Mouse (Mus musculus) MEL (cell line): ENCODE measurements around the gene Prtn3. TPM values are rescaled to one million over a fixed set of nuclear protein-coding genes. Genes with fewer than 3 reads are reported as not detected.

Source experiments
- DNase-seq: peaks from one replicate; pipeline ENCODE4 v3.0.0; 2011; ENCODE audit warnings: low read depth, low spot score
- H3K27ac ChIP-seq: 2 replicates; pipeline ENCODE4 v1.5.1; 2012; ENCODE audit warnings: low read depth, mild to moderate bottlenecking, control low read depth, low read length, moderate library complexity; ENCODE audit not compliant: control insufficient read depth
- H3K27me3 ChIP-seq, 2 experiments: fragments of 150-350 bp in 1 of 2; sonication (generic) in 1 of 2; 2 replicates each; pipeline ENCODE4 v1.6.1; 2012; ENCODE audit warnings: low read length in 2 of 2, mild to moderate bottlenecking in 2 of 2, improper control_type of control experiment in 1 of 2, moderate library complexity in 1 of 2; ENCODE audit not compliant: insufficient read depth in 2 of 2, control insufficient read depth in 1 of 2
- H3K36me3 ChIP-seq, 2 experiments: 2 replicates each; pipeline ENCODE4 v1.6.1; 2012 to 2014; ENCODE audit warnings: low read length in 2 of 2, improper control_type of control experiment in 1 of 2, inconsistent platforms in 1 of 2, mild to moderate bottlenecking in 1 of 2; ENCODE audit not compliant: insufficient read depth in 2 of 2, control insufficient read depth in 1 of 2
- H3K4me1 ChIP-seq, 2 experiments: fragments of 150-350 bp in 1 of 2; sonication (generic) in 1 of 2; 2 replicates each; pipeline ENCODE4 v1.6.1; 2012; ENCODE audit warnings: low read length in 2 of 2, improper control_type of control experiment in 1 of 2, mild to moderate bottlenecking in 1 of 2; ENCODE audit not compliant: insufficient read depth in 2 of 2, control insufficient read depth in 1 of 2
- H3K4me3 ChIP-seq, 2 experiments: fragments of 150-350 bp in 1 of 2; sonication (generic) in 1 of 2; 2 replicates each; pipeline ENCODE4 v1.5.1; 2012; ENCODE audit warnings: low read depth in 2 of 2, low read length in 2 of 2, mild to moderate bottlenecking in 2 of 2, moderate library complexity in 2 of 2, control low read depth in 1 of 2, improper control_type of control experiment in 1 of 2; ENCODE audit not compliant: control insufficient read depth in 1 of 2, insufficient read depth in 1 of 2
- H3K79me2 ChIP-seq: 2 replicates; pipeline ENCODE4 v1.6.1; 2012; ENCODE audit warnings: mild to moderate bottlenecking, low read length, moderate library complexity; ENCODE audit not compliant: control insufficient read depth, poor library complexity, insufficient read depth
- H3K9ac ChIP-seq: 2 replicates; pipeline ENCODE4 v1.6.1; 2012; ENCODE audit warnings: low read depth, mild to moderate bottlenecking, control low read depth, low read length, moderate library complexity; ENCODE audit not compliant: control insufficient read depth, poor library complexity, severe bottlenecking
- H3K9me3 ChIP-seq: fragments of 150-350 bp; sonication (generic); replicated peaks from 2 replicates; pipeline ENCODE4 v1.6.1; 2012; ENCODE audit warnings: mild to moderate bottlenecking, low read length, improper control_type of control experiment, moderate library complexity; ENCODE audit not compliant: insufficient read depth
- BHLHE40 ChIP-seq: IDR thresholded peaks from 2 replicates; pipeline ENCODE4 v1.6.1; 2012; ENCODE audit warnings: low read depth, mild to moderate bottlenecking, inconsistent platforms, low read length, improper control_type of control experiment, borderline replicate concordance
- CHD1 ChIP-seq: IDR thresholded peaks from 2 replicates; pipeline ENCODE4 v1.6.1; 2012; ENCODE audit warnings: low read depth, mild to moderate bottlenecking, inconsistent platforms, low read length, improper control_type of control experiment
- CHD2 ChIP-seq: IDR thresholded peaks from 2 replicates; pipeline ENCODE4 v1.6.1; 2011; ENCODE audit warnings: low read length, improper control_type of control experiment
- EP300 ChIP-seq, 2 experiments: IDR thresholded peaks; 2 replicates each; pipeline ENCODE4 v1.6.1; 2011; ENCODE audit warnings: improper control_type of control experiment in 2 of 2, low read length in 2 of 2, low read depth in 1 of 2, mild to moderate bottlenecking in 1 of 2
- ETS1 ChIP-seq: IDR thresholded peaks from 2 replicates; pipeline ENCODE4 v1.6.1; 2012; ENCODE audit warnings: low read depth, mild to moderate bottlenecking, inconsistent platforms, low read length, improper control_type of control experiment, moderate library complexity
- GATA1 ChIP-seq: IDR thresholded peaks from 2 replicates; pipeline ENCODE4 v1.6.1; 2011; ENCODE audit warnings: low read depth, low read length, improper control_type of control experiment
- JUND ChIP-seq: IDR thresholded peaks from 2 replicates; pipeline ENCODE4 v1.6.1; 2011; ENCODE audit warnings: low read depth, mild to moderate bottlenecking, improper control_type of control experiment, low read length
- MXI1 ChIP-seq: IDR thresholded peaks from 2 replicates; pipeline ENCODE4 v1.6.1; 2011; ENCODE audit warnings: mild to moderate bottlenecking, low read depth, low read length, improper control_type of control experiment
- MYC ChIP-seq: IDR thresholded peaks from 2 replicates; pipeline ENCODE4 v1.6.1; 2011; ENCODE audit warnings: low read depth, mild to moderate bottlenecking, low read length, improper control_type of control experiment, moderate library complexity
- NRF1 ChIP-seq: IDR thresholded peaks from 2 replicates; pipeline ENCODE4 v1.6.1; 2014; ENCODE audit warnings: low read depth, mild to moderate bottlenecking, inconsistent platforms, low read length, improper control_type of control experiment, moderate library complexity; ENCODE audit not compliant: poor library complexity, insufficient read depth, severe bottlenecking
- POLR2A ChIP-seq, 2 experiments: IDR thresholded peaks; 2 replicates each; pipeline ENCODE4 v1.6.1; 2011 to 2012; ENCODE audit warnings: low read length in 2 of 2, mild to moderate bottlenecking in 2 of 2, control low read depth in 1 of 2, improper control_type of control experiment in 1 of 2, low read depth in 1 of 2, moderate library complexity in 1 of 2; ENCODE audit not compliant: control insufficient read depth in 1 of 2, insufficient read depth in 1 of 2, poor library complexity in 1 of 2
- POLR2AphosphoS5 ChIP-seq: IDR thresholded peaks from 2 replicates; pipeline ENCODE4 v1.6.1; 2012; ENCODE audit warnings: low read depth, borderline replicate concordance, mild to moderate bottlenecking, inconsistent platforms, low read length, moderate library complexity, mixed read lengths
- RAD21 ChIP-seq: IDR thresholded peaks from 2 replicates; pipeline ENCODE4 v1.6.1; 2011; ENCODE audit warnings: mild to moderate bottlenecking, low read depth, low read length, improper control_type of control experiment
- RCOR1 ChIP-seq: IDR thresholded peaks from 2 replicates; pipeline ENCODE4 v1.6.1; 2012; ENCODE audit warnings: low read depth, mild to moderate bottlenecking, inconsistent platforms, low read length, improper control_type of control experiment
- SIN3A ChIP-seq: IDR thresholded peaks from 2 replicates; pipeline ENCODE4 v1.6.1; 2012; ENCODE audit warnings: low read length, improper control_type of control experiment, inconsistent platforms
- SMC3 ChIP-seq: IDR thresholded peaks from 2 replicates; pipeline ENCODE4 v1.6.1; 2011; ENCODE audit warnings: low read depth, low read length, improper control_type of control experiment
- TAL1 ChIP-seq: IDR thresholded peaks from 2 replicates; pipeline ENCODE4 v1.6.1; 2012; ENCODE audit warnings: mild to moderate bottlenecking, inconsistent platforms, low read length, moderate library complexity, mixed read lengths
- USF1 ChIP-seq: IDR thresholded peaks from 2 replicates; pipeline ENCODE4 v1.6.1; 2014; ENCODE audit warnings: low read depth, mild to moderate bottlenecking, inconsistent platforms, low read length, improper control_type of control experiment, moderate library complexity
- ZMIZ1 ChIP-seq: IDR thresholded peaks from 2 replicates; pipeline ENCODE4 v1.6.1; 2012; ENCODE audit warnings: low read depth, mild to moderate bottlenecking, inconsistent platforms, low read length, improper control_type of control experiment, moderate library complexity
- polyA plus RNA-seq, 2 experiments: library from polyadenylated mRNA; stranded (reverse) in 1 of 2; unstranded in 1 of 2; fragments of >175 nt in 1 of 2; fragments of >200 nt in 1 of 2; gene quantifications; 2 replicates each; pipeline versions ENCODE4 v1.2.1 to v1.2.4; 2012; ENCODE audit warnings: low replicate concordance in 2 of 2, low read depth in 1 of 2; ENCODE audit not compliant: insufficient read length in 2 of 2, insufficient read depth in 1 of 2, missing spikeins in 1 of 2
- total RNA-seq: library from RNA; depleted of rRNA; stranded (reverse); fragments of 300-350 nt; gene quantifications from 2 replicates; pipeline ENCODE4 v1.2.3, GENCODE M21; 2012

Prtn3 gene
- total and polyA plus RNA-seq, 3 experiments: 11.2 to 31.5 TPM; not detected in 1

DNA sequence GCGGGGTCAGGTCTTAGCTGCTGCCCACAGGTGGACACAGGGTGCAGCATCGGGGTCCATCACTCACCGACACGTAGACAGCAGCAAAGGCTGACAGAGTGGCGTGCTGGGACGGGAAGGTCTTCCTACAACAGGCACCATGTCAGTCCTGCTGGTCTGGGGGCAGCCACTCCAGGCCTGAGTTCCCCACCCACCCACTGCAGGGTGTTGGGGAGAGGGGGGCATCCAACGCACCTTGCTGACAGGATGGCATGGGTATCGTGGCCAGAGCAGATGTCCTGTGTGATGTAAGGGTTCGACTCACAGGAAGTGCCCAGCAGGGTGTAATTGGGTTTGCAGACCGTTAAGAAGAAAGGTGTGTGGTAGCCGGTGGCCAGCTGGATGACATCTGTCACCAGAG is 7.7 kb upstream of the Prtn3 start:
- Histone ChIP-seq H3K27ac (no peak overlapping the region), H3K4me1 (no peaks in the 10 kb centered on the region), H3K79me2 (no peaks in the 10 kb centered on the region; the same call in 1 of the 2 replicates), H3K36me3 (peaks cover 0 to 6% of the 10 kb centered on the region in 2 experiments; a peak in 2 of 4 replicates), H3K9me3 (no peaks in the 10 kb centered on the region), H3K9ac (no peak overlapping the region), H3K27me3 (no peaks in the 10 kb centered on the region), H3K4me3 (no peak overlapping the region)
- DNase-seq: no peak
- TF ChIP-seq TAL1: no peak
- TF ChIP-seq MYC: no peak
- no peak for TF ChIP-seq BHLHE40
- no peak for TF ChIP-seq CHD1
- no peak for TF ChIP-seq GATA1
- TF ChIP-seq NRF1: no peak
- no peak for TF ChIP-seq SMC3
- TF ChIP-seq POLR2AphosphoS5: no peak
- TF ChIP-seq USF1: no peak
- no peak for TF ChIP-seq RAD21
- no peak for TF ChIP-seq CHD2
- no peak for TF ChIP-seq SIN3A

GRCm38 (mm10) chr10:79871845-79872244 is 2.4 kb upstream of the Prtn3 start:
- DNase-seq: no peak
- Histone ChIP-seq H3K79me2 (no peaks in the 10 kb centered on the region), H3K27ac (no peak overlapping the region), H3K27me3 (no peaks in the 10 kb centered on the region), H3K36me3 (peaks cover 0 to 7% of the 10 kb centered on the region in 2 experiments; a peak in 2 of 4 replicates), H3K9ac (no peak overlapping the region), H3K4me1 (peaks cover 3 to 10% of the 10 kb centered on the region in 2 experiments; a peak in 3 of 4 replicates), H3K9me3 (no peaks in the 10 kb centered on the region), H3K4me3 (no peak overlapping the region)
- no peak for TF ChIP-seq MXI1
- TF ChIP-seq RCOR1: no peak
- TF ChIP-seq EP300 (IDR thresholded peaks at IDR 0.05; ENCODE audit: low read depth in 1 of 2, low read length in 2 of 2): no peak
- TF ChIP-seq MYC: no peak
- no peak for TF ChIP-seq JUND
- TF ChIP-seq ZMIZ1: no peak
- no peak for TF ChIP-seq ETS1
- no peak for TF ChIP-seq POLR2A (IDR thresholded peaks at IDR 0.05; ENCODE audit: control insufficient read depth in 1 of 2, insufficient read depth in 1 of 2, low read depth in 1 of 2, low read length in 2 of 2, poor library complexity in 1 of 2)
